Mouse (Mus musculus) hindbrain, postnatal 0 days (tissue): Measurements from ENCODE around the gene Scgb1b30. TPM values are rescaled to one million over a fixed set of nuclear protein-coding genes. Genes with fewer than 3 reads are reported as not detected.
A peak's percentile ranks its signal among the peaks of the same experiment; 100 is the strongest.

Experiments
- ATAC-seq: fragments of 200-750 bp; cut with Nextera tagmentation; 2 replicates; pipeline ENCODE4 v1.8.0; 2017; ENCODE audit warnings: mild to moderate bottlenecking, moderate TSS enrichment, moderate library complexity
- DNase-seq: peaks from one replicate; pipeline ENCODE4 v3.0.0-alpha.2; 2015; ENCODE audit warnings: low spot score
- H3K27ac ChIP-seq: fragments of 300-500 bp; sonication (generic); 2 replicates; pipeline ENCODE4 v1.5.1; 2014; ENCODE audit warnings: mild to moderate bottlenecking
- H3K27me3 ChIP-seq: fragments of 300-500 bp; sonication (generic); 2 replicates; pipeline ENCODE4 v1.6.1; 2014; ENCODE audit warnings: low read length, mixed read lengths; ENCODE audit not compliant: insufficient read depth
- H3K36me3 ChIP-seq: fragments of 300-500 bp; sonication (generic); 2 replicates; pipeline ENCODE4 v1.6.1; 2014; ENCODE audit warnings: low read length, mixed read lengths; ENCODE audit not compliant: insufficient read depth
- H3K4me1 ChIP-seq: fragments of 300-500 bp; sonication (generic); 2 replicates; pipeline ENCODE4 v1.6.1; 2014; ENCODE audit warnings: antibody characterized with exemption, low read length, mixed read lengths; ENCODE audit not compliant: insufficient read depth
- H3K4me2 ChIP-seq: fragments of 300-500 bp; sonication (generic); 2 replicates; pipeline ENCODE4 v1.6.1; 2014; ENCODE audit warnings: low read depth, mild to moderate bottlenecking, low read length, moderate library complexity, mixed read lengths
- H3K4me3 ChIP-seq: fragments of 300-500 bp; sonication (generic); 2 replicates; pipeline ENCODE4 v1.5.1; 2014; ENCODE audit warnings: low read length
- H3K9ac ChIP-seq: fragments of 300-500 bp; sonication (generic); replicated peaks from 2 replicates; pipeline ENCODE4 v1.6.1; 2014; ENCODE audit warnings: mild to moderate bottlenecking, low read length, moderate library complexity, mixed read lengths
- H3K9me3 ChIP-seq: fragments of 300-500 bp; sonication (generic); 2 replicates; pipeline ENCODE4 v1.6.1; 2016; ENCODE audit warnings: low read length, mixed read lengths
- CTCF ChIP-seq: IDR thresholded peaks from 2 replicates; pipeline ENCODE4 v1.5.1; 2016; ENCODE audit warnings: antibody characterized with exemption, control low read depth, low read depth
- WGBS: fragments of 180-500 bp; shearing (Covaris S2); extraction: QIAGEN DNeasy Blood & Tissue Kit; methylation state at CpG from one replicate; pipeline ENCODE4 v1.1.7; 2014; 5-methylcytosine and 5-hydroxymethylcytosine counted together
- polyA plus RNA-seq: library from polyadenylated mRNA; unstranded; fragments of >200 nt; fragmentation: Nextera tagmentation; extraction: Ambion mirVana; gene quantifications from 2 replicates; pipeline ENCODE4 v1.2.1, GENCODE M21; 2015
- total RNA-seq: library from RNA; depleted of rRNA; stranded (reverse); fragments of >200 nt; gene quantifications from 2 replicates; pipeline ENCODE4 v1.2.3, GENCODE M21; 2014

The Scgb1b30 gene
- total and polyA plus RNA-seq, 2 experiments from 2014 or later: not detected

- ATAC-seq (peak; percentile 75), DNase-seq (peak; percentile 65)
- Histone ChIP-seq H3K36me3 (no peaks in the 10 kb centered on the region), H3K27me3 (no peaks in the 10 kb centered on the region), H3K9ac (no peak overlapping the region), H3K9me3 (no peaks in the 10 kb centered on the region), H3K4me1 (no peaks in the 10 kb centered on the region), H3K4me3 (no peak overlapping the region), H3K4me2 (no peak overlapping the region), H3K27ac (peak overlapping the region; percentile 8; the same call in 1 of the 2 replicates)
- 71% methylated on average over 6 of the region's 6 CpGs for WGBS
- TF ChIP-seq CTCF: peak; percentile 69
These were observed 27.9 kb downstream of the Scgb1b30 start for GRCm38 (mm10) chr7:34122987-34123720.

- no peak for TF ChIP-seq CTCF
- 89% methylated on average over 9 of the region's 9 CpGs for WGBS
- ATAC-seq (no peak), DNase-seq (no peak)
- no peaks in the 10 kb centered on the region for H3K27me3 ChIP-seq
- no peak overlapping the region for H3K27ac ChIP-seq
- H3K4me3 ChIP-seq: no peak overlapping the region
- no peak overlapping the region for H3K4me2 ChIP-seq
- H3K9me3 ChIP-seq: no peaks in the 10 kb centered on the region
- no peaks in the 10 kb centered on the region for H3K36me3 ChIP-seq
- no peaks in the 10 kb centered on the region for H3K4me1 ChIP-seq
- H3K9ac ChIP-seq: no peak overlapping the region
These were observed 30.1 kb downstream of the Scgb1b30 start for GRCm38 (mm10) chr7:34125346-34125745.

GRCm38 (mm10) chr7:34126291-34126690 is 31.1 kb downstream of the Scgb1b30 start:
- TF ChIP-seq CTCF: peak; percentile 13; the same call in 1 of the 2 replicates
- Histone ChIP-seq H3K4me2 (no peak overlapping the region), H3K27ac (no peak overlapping the region), H3K4me3 (no peak overlapping the region), H3K4me1 (no peaks in the 10 kb centered on the region), H3K36me3 (no peaks in the 10 kb centered on the region), H3K9me3 (no peaks in the 10 kb centered on the region), H3K9ac (no peak overlapping the region), H3K27me3 (no peaks in the 10 kb centered on the region)
- DNase-seq: no peak
- no peak for ATAC-seq
- 85% methylated on average over 3 of the region's 3 CpGs for WGBS

- 70% methylated on average over 3 of the region's 3 CpGs for WGBS
- ATAC-seq (no peak), DNase-seq (no peak)
- H3K4me2 ChIP-seq: peak overlapping the region; percentile 60; the same call in 1 of the 2 replicates
- no peak for TF ChIP-seq CTCF
- no peaks in the 10 kb centered on the region for H3K36me3 ChIP-seq
- no peak overlapping the region; the same call in 1 of the 2 replicates for H3K9ac ChIP-seq
- H3K27me3 ChIP-seq: no peaks in the 10 kb centered on the region
- no peaks in the 10 kb centered on the region for H3K4me1 ChIP-seq
- H3K9me3 ChIP-seq: no peaks in the 10 kb centered on the region
- H3K4me3 ChIP-seq: no peak overlapping the region
- no peak overlapping the region for H3K27ac ChIP-seq
These were observed 35.9 kb downstream of the Scgb1b30 start for GRCm38 (mm10) chr7:34131118-34131517.

DNA sequence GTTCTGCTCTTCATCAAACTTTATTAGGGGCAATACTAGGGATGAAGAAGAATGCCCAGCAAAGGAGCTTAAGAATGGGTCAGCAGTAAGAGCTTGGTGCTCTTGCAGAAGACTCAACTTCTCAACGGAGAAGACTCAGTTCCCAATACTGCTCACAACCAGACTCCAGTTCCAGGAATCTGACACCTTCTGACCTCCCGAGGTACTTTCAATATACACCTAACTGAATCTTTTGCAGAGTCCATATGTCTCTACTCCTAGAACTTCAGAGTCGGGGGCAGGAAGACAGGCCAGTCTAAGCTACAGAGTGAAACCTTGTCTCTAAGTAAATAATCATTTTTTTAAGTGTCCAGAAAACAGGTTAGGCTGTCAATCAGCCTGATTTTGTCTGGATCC is 36.7 kb downstream of the Scgb1b30 start:
- Histone ChIP-seq H3K27me3 (no peaks in the 10 kb centered on the region), H3K9me3 (no peaks in the 10 kb centered on the region), H3K36me3 (no peaks in the 10 kb centered on the region), H3K27ac (no peak overlapping the region), H3K4me1 (no peaks in the 10 kb centered on the region), H3K9ac (peak overlapping the region; percentile 88), H3K4me2 (peak overlapping the region; percentile 60), H3K4me3 (peak overlapping the region; percentile 80)
- DNase-seq: no peak
- TF ChIP-seq CTCF: no peak
- WGBS: 13% methylated on average over 3 of the region's 3 CpGs
- ATAC-seq: peak; percentile 13

GRCm38 (mm10) chr7:34132355-34133079 is 37.3 kb downstream of the Scgb1b30 start:
- Histone ChIP-seq H3K9ac (peak overlapping the region; percentile 88), H3K4me3 (peak overlapping the region; percentile 80), H3K9me3 (no peaks in the 10 kb centered on the region), H3K27me3 (no peaks in the 10 kb centered on the region), H3K4me1 (no peaks in the 10 kb centered on the region), H3K36me3 (no peaks in the 10 kb centered on the region), H3K27ac (peak overlapping the region; percentile 83), H3K4me2 (peak overlapping the region; percentile 60)
- peak; percentile 80 for DNase-seq
- TF ChIP-seq CTCF: no peak
- peak; percentile 78 for ATAC-seq
- under 1% methylated on average over 75 of the region's 116 CpGs for WGBS
